Mouse (Mus musculus): Measurements from ENCODE around the gene Rnf212. TPM values are rescaled to one million over a fixed set of nuclear protein-coding genes. Genes with fewer than 3 reads are reported as not detected.
"Not testable (repeated sequence)": the region's sequence is repeated elsewhere in the genome, so short reads cannot be mapped to it uniquely, and the experiment has no call there.

Gene Rnf212
- 0.22 and 0.39 TPM in 2 replicates for polyA plus RNA-seq (2015; fragmentation: Nextera tagmentation; extraction: Ambion mirVana)

- Histone ChIP-seq H3K4me3 (replicated peaks) (no peak within 1 kb of the TSS), H3K9me3 (no peaks in the 10 kb centered on the region), H3K27ac (no peak within 1 kb of the TSS), H3K27me3 (replicated peaks) (no peaks in the 10 kb centered on the region), H3K9ac (no peak within 1 kb of the TSS), H3K4me1 (no peaks in the 10 kb centered on the region), H3K4me2 (no peak within 1 kb of the TSS), H3K36me3 (no peaks in the 10 kb centered on the region)
- 77% methylated on average over 40 of the region's 40 CpGs for WGBS
- no peak for ATAC-seq (ENCODE audit: insufficient read depth, low FRiP score, low read depth)
Observed at GRCm38 (mm10) chr5:108774630-108775306, at the start of gene Rnf212. TSS of gene Rnf212 (minus strand) at chr5:108774982.

- H3K4me2 ChIP-seq: no peak overlapping the region
- no peak overlapping the region for H3K27ac ChIP-seq
- H3K27me3 ChIP-seq (replicated peaks): no peaks in the 10 kb centered on the region
- no peaks in the 10 kb centered on the region for H3K36me3 ChIP-seq
- ATAC-seq (ENCODE audit: insufficient read depth, low FRiP score, low read depth): no peak
- 79% methylated on average over 2 of the region's 2 CpGs for WGBS
- no peak overlapping the region for H3K9ac ChIP-seq
- H3K9me3 ChIP-seq: no peaks in the 10 kb centered on the region
- no peak overlapping the region for H3K4me3 ChIP-seq (replicated peaks)
- H3K4me1 ChIP-seq: no peaks in the 10 kb centered on the region
Observed at GRCm38 (mm10) chr5:108823276-108823675, 48.5 kb upstream of the Rnf212 start.

- H3K4me2 ChIP-seq; H3K9me3 ChIP-seq; H3K27me3 ChIP-seq (replicated peaks); H3K4me3 ChIP-seq (replicated peaks); H3K36me3 ChIP-seq; H3K27ac ChIP-seq; H3K9ac ChIP-seq; ATAC-seq (ENCODE audit: insufficient read depth, low FRiP score, low read depth); H3K4me1 ChIP-seq: not testable (repeated sequence)
- WGBS: 66% methylated on average over 2 of the region's 2 CpGs
Observed at GRCm38 (mm10) chr5:108808750-108809149, 34.0 kb upstream of the Rnf212 start, which contains the start of gene Vmn2r8. TSS of gene Vmn2r8 (minus strand) at chr5:108808850.

DNA sequence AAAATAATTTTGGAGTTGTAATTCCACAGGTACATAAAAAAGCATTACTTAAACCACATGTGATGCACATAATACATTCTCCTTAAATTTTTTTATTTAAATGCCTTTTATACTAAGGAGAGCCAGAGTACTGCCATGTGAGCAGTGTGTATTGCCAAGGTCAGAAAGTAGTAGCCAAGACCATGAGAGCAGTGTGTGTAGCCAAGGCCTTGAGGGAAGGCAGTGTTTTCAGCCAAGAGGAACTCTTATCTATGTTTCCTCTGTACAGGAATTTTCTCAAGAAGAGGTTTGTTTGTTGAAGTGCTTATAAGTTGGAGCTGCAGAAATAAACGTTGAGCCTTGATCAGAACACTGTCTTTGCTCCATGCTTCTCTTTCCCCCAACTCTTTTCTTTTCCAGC, 28.9 kb upstream of the Rnf212 start:
- ATAC-seq (ENCODE audit: insufficient read depth, low FRiP score, low read depth): no peak
- no peaks in the 10 kb centered on the region for H3K27me3 ChIP-seq (replicated peaks)
- no peaks in the 10 kb centered on the region for H3K9me3 ChIP-seq
- H3K4me3 ChIP-seq (replicated peaks): no peak overlapping the region
- H3K9ac ChIP-seq: no peak overlapping the region
- WGBS: 21% methylated on average over 1 of the region's 1 CpGs
- H3K27ac ChIP-seq: no peak overlapping the region
- no peak overlapping the region for H3K4me2 ChIP-seq
- no peaks in the 10 kb centered on the region for H3K4me1 ChIP-seq
- no peaks in the 10 kb centered on the region for H3K36me3 ChIP-seq

- not testable (repeated sequence) for H3K4me1 ChIP-seq; H3K27ac ChIP-seq; H3K27me3 ChIP-seq (replicated peaks); ATAC-seq (ENCODE audit: insufficient read depth, low FRiP score, low read depth); H3K36me3 ChIP-seq; H3K4me3 ChIP-seq (replicated peaks); H3K9ac ChIP-seq; H3K9me3 ChIP-seq; H3K4me2 ChIP-seq
- WGBS: 73% methylated on average over 2 of the region's 2 CpGs
Observed at GRCm38 (mm10) chr5:108795263-108795662, 20.5 kb upstream of the Rnf212 start, which contains the start of gene Tmed11. TSS of gene Tmed11 (minus strand) at chr5:108795363.

- not testable (repeated sequence) for ATAC-seq (ENCODE audit: insufficient read depth, low FRiP score, low read depth); H3K9me3 ChIP-seq
- WGBS: 32% methylated on average over 1 of the region's 1 CpGs
Observed at GRCm38 (mm10) chr5:108790385-108790784, 15.6 kb upstream of the Rnf212 start.

GRCm38 (mm10) chr5:108760002-108760401, 14.8 kb downstream of the Rnf212 start:
- Histone ChIP-seq H3K4me3 (replicated peaks) (no peak overlapping the region), H3K9ac (no peak overlapping the region), H3K4me1 (no peaks in the 10 kb centered on the region), H3K36me3 (no peaks in the 10 kb centered on the region), H3K27ac (no peak overlapping the region), H3K9me3 (no peaks in the 10 kb centered on the region), H3K4me2 (no peak overlapping the region), H3K27me3 (replicated peaks) (no peaks in the 10 kb centered on the region)
- 77% methylated on average over 2 of the region's 2 CpGs for WGBS
- ATAC-seq (ENCODE audit: insufficient read depth, low FRiP score, low read depth): no peak

More at GRCm38 (mm10) chr5:108790385-108790784, 15.6 kb upstream of the Rnf212 start:
- H3K9ac ChIP-seq; H3K4me1 ChIP-seq; H3K4me3 ChIP-seq (replicated peaks); H3K4me2 ChIP-seq; H3K27me3 ChIP-seq (replicated peaks); H3K36me3 ChIP-seq; H3K27ac ChIP-seq: not testable (repeated sequence)

DNA sequence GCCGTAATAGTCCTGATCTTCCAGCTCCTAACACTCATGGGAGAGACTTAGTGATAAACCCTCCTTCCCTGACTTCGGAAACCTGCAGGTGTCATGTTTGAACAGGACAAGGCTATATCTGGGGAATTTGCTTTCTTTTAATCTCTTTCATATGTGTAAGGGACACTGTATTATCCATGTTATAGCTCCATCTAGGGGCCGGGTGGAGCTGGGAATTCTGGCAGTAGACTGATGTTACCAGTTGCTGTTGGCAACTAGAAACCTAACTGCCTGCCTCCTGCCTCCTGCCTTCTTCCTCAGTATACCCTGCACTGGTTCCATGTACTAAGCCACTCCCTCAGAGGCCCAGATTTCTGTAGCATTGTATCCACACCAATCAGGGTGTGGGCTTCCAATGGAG, 16.4 kb downstream of the Rnf212 start:
- no peak overlapping the region for H3K27ac ChIP-seq
- H3K4me1 ChIP-seq: no peaks in the 10 kb centered on the region
- no peaks in the 10 kb centered on the region for H3K27me3 ChIP-seq (replicated peaks)
- H3K36me3 ChIP-seq: no peaks in the 10 kb centered on the region
- no peak overlapping the region for H3K4me2 ChIP-seq
- 51% methylated on average over 3 of the region's 3 CpGs for WGBS
- H3K9me3 ChIP-seq: no peaks in the 10 kb centered on the region
- no peak for ATAC-seq (ENCODE audit: insufficient read depth, low FRiP score, low read depth)
- no peak overlapping the region for H3K4me3 ChIP-seq (replicated peaks)
- no peak overlapping the region for H3K9ac ChIP-seq

DNA sequence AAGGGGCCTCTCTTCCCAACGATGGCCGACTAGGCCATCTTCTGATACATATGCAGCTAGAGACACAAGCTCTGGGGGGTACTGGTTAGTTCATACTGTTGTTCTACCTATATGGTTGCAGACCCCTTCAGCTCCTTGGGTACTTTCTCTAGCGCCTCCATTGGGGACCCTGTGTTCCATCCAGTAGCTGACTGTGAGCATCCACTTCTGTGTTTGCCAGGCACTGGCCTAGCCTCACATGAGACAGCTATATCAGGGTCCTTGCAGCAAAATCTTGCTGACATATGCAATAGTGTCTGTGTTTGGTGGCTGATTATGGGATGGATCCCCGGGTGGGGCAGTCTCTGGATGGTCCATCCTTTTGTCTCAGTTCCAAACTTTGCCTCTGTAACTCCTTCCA, 23.5 kb downstream of the Rnf212 start:
- H3K4me2 ChIP-seq; H3K4me1 ChIP-seq; H3K27ac ChIP-seq; H3K36me3 ChIP-seq; H3K9ac ChIP-seq; H3K27me3 ChIP-seq (replicated peaks); H3K4me3 ChIP-seq (replicated peaks); ATAC-seq (ENCODE audit: insufficient read depth, low FRiP score, low read depth); H3K9me3 ChIP-seq: not testable (repeated sequence)
- WGBS: 83% methylated on average over 4 of the region's 4 CpGs

- Histone ChIP-seq H3K27me3 (replicated peaks) (no peaks in the 10 kb centered on the region), H3K36me3 (no peaks in the 10 kb centered on the region), H3K4me3 (replicated peaks) (no peak overlapping the region), H3K4me1 (no peaks in the 10 kb centered on the region), H3K27ac (no peak overlapping the region), H3K4me2 (no peak overlapping the region), H3K9ac (no peak overlapping the region), H3K9me3 (no peaks in the 10 kb centered on the region)
- 0 out of 2 replicates have a peak, but pooled peaks have one; percentile 60 for ATAC-seq (ENCODE audit: insufficient read depth, low FRiP score, low read depth)
- 71% methylated on average over 5 of the region's 5 CpGs for WGBS
Observed at GRCm38 (mm10) chr5:108750328-108751210, 24.2 kb downstream of the Rnf212 start.

DNA sequence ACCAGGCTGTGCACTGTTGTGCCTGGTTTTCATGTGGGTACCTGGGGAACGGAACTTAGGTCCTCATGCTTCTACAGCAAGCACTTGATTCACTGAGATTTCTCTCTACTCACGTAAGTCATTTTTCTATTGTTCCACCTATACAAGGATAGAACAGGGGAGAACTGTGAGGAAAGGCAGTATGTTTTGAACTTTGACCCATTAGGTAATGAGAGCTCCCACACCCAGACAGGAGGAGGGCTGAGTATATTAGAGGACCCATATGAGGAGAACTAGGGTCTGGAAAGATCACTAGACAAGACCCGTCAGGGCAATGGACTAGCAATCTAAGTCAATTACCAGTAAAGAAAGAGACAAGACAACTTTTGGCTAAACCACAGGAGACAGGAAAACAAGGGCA, 30.2 kb downstream of the Rnf212 start:
- no peaks in the 10 kb centered on the region for H3K9me3 ChIP-seq
- H3K27ac ChIP-seq: no peak overlapping the region
- H3K9ac ChIP-seq: no peak overlapping the region
- no peaks in the 10 kb centered on the region for H3K4me1 ChIP-seq
- 78% methylated on average over 3 of the region's 3 CpGs for WGBS
- H3K4me2 ChIP-seq: no peak overlapping the region
- H3K27me3 ChIP-seq (replicated peaks): no peaks in the 10 kb centered on the region
- no peak overlapping the region for H3K4me3 ChIP-seq (replicated peaks)
- ATAC-seq (ENCODE audit: insufficient read depth, low FRiP score, low read depth): no peak
- no peaks in the 10 kb centered on the region for H3K36me3 ChIP-seq

DNA sequence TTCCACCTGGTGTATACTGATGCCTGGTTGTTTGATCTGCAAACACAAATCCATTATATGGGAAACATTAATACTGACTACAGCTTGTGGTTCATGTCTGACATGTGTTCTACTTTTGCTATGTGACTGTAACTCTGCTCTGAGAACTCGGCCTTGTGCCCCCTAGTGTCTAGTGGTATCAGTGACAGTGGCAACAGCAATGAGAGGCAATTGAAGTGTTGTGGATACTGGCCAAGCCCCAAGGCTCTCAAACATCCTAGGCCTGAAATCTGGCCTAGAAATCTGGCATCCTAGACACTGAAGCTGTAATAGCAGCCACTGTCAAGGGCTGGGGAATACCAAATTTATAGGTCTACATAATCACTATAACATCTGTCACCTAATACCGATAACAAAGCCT, 30.9 kb downstream of the Rnf212 start:
- H3K9me3 ChIP-seq: no peaks in the 10 kb centered on the region
- no peak for ATAC-seq (ENCODE audit: insufficient read depth, low FRiP score, low read depth)
- WGBS: 58% methylated on average over 2 of the region's 2 CpGs
- no peak overlapping the region for H3K27ac ChIP-seq
- H3K4me2 ChIP-seq: no peak overlapping the region
- no peaks in the 10 kb centered on the region for H3K27me3 ChIP-seq (replicated peaks)
- H3K4me1 ChIP-seq: no peaks in the 10 kb centered on the region
- H3K9ac ChIP-seq: no peak overlapping the region
- H3K4me3 ChIP-seq (replicated peaks): no peak overlapping the region
- H3K36me3 ChIP-seq: no peaks in the 10 kb centered on the region

All from stomach, embryonic 15.5 days (tissue).